Mouse (Mus musculus) spleen, adult 2 months (tissue): Measurements from ENCODE around the gene Pklr.

Source experiments
- CTCF ChIP-seq: fragments of 200-500 bp; IDR thresholded peaks from 2 replicates; pipeline ENCODE4 v1.5.1; 2011; ENCODE audit warnings: mild to moderate bottlenecking, inconsistent platforms; ENCODE audit not compliant: insufficient read depth, insufficient read length, insufficient replicate concordance; ENCODE audit errors: extremely low read depth
- POLR2A ChIP-seq: fragments of 200-500 bp; IDR thresholded peaks from 2 replicates; pipeline ENCODE4 v1.6.1; 2011; ENCODE audit warnings: low read depth, low read length, inconsistent platforms

GRCm38 (mm10) chr3:89102495-89103290, 33.2 kb upstream of the Pklr start:
- TF ChIP-seq CTCF (no peak), POLR2A (no peak)
